Mouse (Mus musculus) NIH3T3 (cell line): ENCODE data around the gene Mrpl21.

Experiments
- DNase-seq: peaks from one replicate; pipeline ENCODE4 v3.0.0-alpha.2; 2012; ENCODE audit warnings: low read depth

Gene Mrpl21

GRCm38 (mm10) chr19:3282572-3283467, at the start of gene Mrpl21, which contains the start of gene Ighmbp2:
Gene Mrpl21 (plus strand): TSS chr19:3282901.
Gene Ighmbp2 (minus strand): TSS chr19:3283017.
- DNase-seq = peak; percentile 98

- DNase-seq = no peak
Measured at GRCm38 (mm10) chr19:3260016-3260415, 22.7 kb upstream of the Mrpl21 start.

- DNase-seq = no peak
Measured at GRCm38 (mm10) chr19:3260591-3260990, 22.1 kb upstream of the Mrpl21 start.

- DNase-seq = no peak
Measured at GRCm38 (mm10) chr19:3261336-3261735, 21.4 kb upstream of the Mrpl21 start.

- no peak for DNase-seq
Measured at GRCm38 (mm10) chr19:3261764-3262525, 20.8 kb upstream of the Mrpl21 start.

- no peak for DNase-seq
Measured at GRCm38 (mm10) chr19:3264348-3264747, 18.4 kb upstream of the Mrpl21 start.

GRCm38 (mm10) chr19:3265180-3265579, 17.5 kb upstream of the Mrpl21 start:
- DNase-seq = no peak

GRCm38 (mm10) chr19:3266136-3266535, 16.6 kb upstream of the Mrpl21 start:
- no peak for DNase-seq

GRCm38 (mm10) chr19:3266676-3267075, 16.0 kb upstream of the Mrpl21 start:
- DNase-seq = no peak

GRCm38 (mm10) chr19:3267340-3267739, 15.4 kb upstream of the Mrpl21 start:
- no peak for DNase-seq

- DNase-seq = no peak
Measured at GRCm38 (mm10) chr19:3268218-3268980, 14.3 kb upstream of the Mrpl21 start.

GRCm38 (mm10) chr19:3269279-3269678, 13.4 kb upstream of the Mrpl21 start:
- DNase-seq = no peak

GRCm38 (mm10) chr19:3269803-3270202, 12.9 kb upstream of the Mrpl21 start:
- DNase-seq = no peak

- no peak for DNase-seq
Measured at GRCm38 (mm10) chr19:3271366-3271765, 11.3 kb upstream of the Mrpl21 start.

GRCm38 (mm10) chr19:3273331-3273730, 9.4 kb upstream of the Mrpl21 start:
- DNase-seq = no peak

- no peak for DNase-seq
Measured at GRCm38 (mm10) chr19:3275744-3276365, 6.8 kb upstream of the Mrpl21 start.

GRCm38 (mm10) chr19:3281886-3282285, 815 bp upstream of the Mrpl21 start:
- peak; percentile 18 for DNase-seq

GRCm38 (mm10) chr19:3289006-3289405, 6.3 kb downstream of the Mrpl21 start:
- DNase-seq = no peak

- peak; percentile 81 for DNase-seq
Measured at GRCm38 (mm10) chr19:3292028-3292427, 9.3 kb downstream of the Mrpl21 start.

GRCm38 (mm10) chr19:3292993-3293392, 10.3 kb downstream of the Mrpl21 start:
- no peak for DNase-seq

GRCm38 (mm10) chr19:3295245-3295644, 12.5 kb downstream of the Mrpl21 start:
- DNase-seq = no peak

- no peak for DNase-seq
Measured at GRCm38 (mm10) chr19:3297034-3297433, 14.3 kb downstream of the Mrpl21 start.
